Mouse (Mus musculus): ENCODE data around the gene Myl9. TPM values are rescaled to one million over a fixed set of nuclear protein-coding genes. Genes with fewer than 3 reads are reported as not detected.

Myl9 gene
- polyA plus RNA-seq, 1 experiment = 35.0 TPM

- Histone ChIP-seq H3K27ac (replicated peaks; ENCODE audit: low read depth, low read length) (peak overlapping the region; percentile 71), H3K4me3 (ENCODE audit: insufficient read depth, low read depth, low read length) (peak overlapping the region; percentile 50), H3K4me1 (ENCODE audit: control insufficient read depth, insufficient read depth, insufficient read length, low read length) (0 out of 2 replicates have a peak, but pooled peaks cover 4% of the 10 kb centered on the region)
These were observed 525 bp downstream of the Myl9 start for GRCm38 (mm10) chr2:156775455-156776435.

- 0 out of 2 replicates have a peak, but pooled peaks cover 4% of the 10 kb centered on the region for H3K4me1 ChIP-seq (ENCODE audit: control insufficient read depth, insufficient read depth, insufficient read length, low read length)
- 0 out of 2 replicates have a peak overlapping the region, but pooled peaks have one; percentile 21 for H3K4me3 ChIP-seq (ENCODE audit: insufficient read depth, low read depth, low read length)
- H3K27ac ChIP-seq (replicated peaks; ENCODE audit: low read depth, low read length) = no peak overlapping the region; the same call in 1 of the 2 replicates
These were observed 1.7 kb downstream of the Myl9 start for GRCm38 (mm10) chr2:156776907-156777306.

- Histone ChIP-seq H3K4me3 (ENCODE audit: insufficient read depth, low read depth, low read length) (peak overlapping the region; percentile 21; the same call in 1 of the 2 replicates), H3K4me1 (ENCODE audit: control insufficient read depth, insufficient read depth, insufficient read length, low read length) (0 out of 2 replicates have a peak, but pooled peaks cover 4% of the 10 kb centered on the region), H3K27ac (replicated peaks; ENCODE audit: low read depth, low read length) (no peak overlapping the region)
These were observed 2.2 kb downstream of the Myl9 start for GRCm38 (mm10) chr2:156777326-156778004.

GRCm38 (mm10) chr2:156778571-156778970, 3.4 kb downstream of the Myl9 start:
- no peak overlapping the region for H3K27ac ChIP-seq (replicated peaks; ENCODE audit: low read depth, low read length)
- H3K4me3 ChIP-seq (ENCODE audit: insufficient read depth, low read depth, low read length) = no peak overlapping the region
- 0 out of 2 replicates have a peak, but pooled peaks cover 4% of the 10 kb centered on the region for H3K4me1 ChIP-seq (ENCODE audit: control insufficient read depth, insufficient read depth, insufficient read length, low read length)

GRCm38 (mm10) chr2:156779036-156779435, 3.8 kb downstream of the Myl9 start:
- 0 out of 2 replicates have a peak, but pooled peaks cover 4% of the 10 kb centered on the region for H3K4me1 ChIP-seq (ENCODE audit: control insufficient read depth, insufficient read depth, insufficient read length, low read length)
- H3K27ac ChIP-seq (replicated peaks; ENCODE audit: low read depth, low read length) = no peak overlapping the region
- no peak overlapping the region for H3K4me3 ChIP-seq (ENCODE audit: insufficient read depth, low read depth, low read length)

GRCm38 (mm10) chr2:156779488-156779887, 4.3 kb downstream of the Myl9 start:
- Histone ChIP-seq H3K27ac (replicated peaks; ENCODE audit: low read depth, low read length) (no peak overlapping the region), H3K4me1 (ENCODE audit: control insufficient read depth, insufficient read depth, insufficient read length, low read length) (0 out of 2 replicates have a peak, but pooled peaks cover 2% of the 10 kb centered on the region), H3K4me3 (ENCODE audit: insufficient read depth, low read depth, low read length) (no peak overlapping the region)

GRCm38 (mm10) chr2:156780129-156780528, 4.9 kb downstream of the Myl9 start:
- H3K4me1 ChIP-seq (ENCODE audit: control insufficient read depth, insufficient read depth, insufficient read length, low read length) = no peaks in the 10 kb centered on the region
- H3K4me3 ChIP-seq (ENCODE audit: insufficient read depth, low read depth, low read length) = no peak overlapping the region
- no peak overlapping the region for H3K27ac ChIP-seq (replicated peaks; ENCODE audit: low read depth, low read length)

- no peaks in the 10 kb centered on the region for H3K4me1 ChIP-seq (ENCODE audit: control insufficient read depth, insufficient read depth, insufficient read length, low read length)
- no peak overlapping the region for H3K27ac ChIP-seq (replicated peaks; ENCODE audit: low read depth, low read length)
- H3K4me3 ChIP-seq (ENCODE audit: insufficient read depth, low read depth, low read length) = no peak overlapping the region
These were observed 5.5 kb downstream of the Myl9 start for GRCm38 (mm10) chr2:156780752-156781151.

GRCm38 (mm10) chr2:156781281-156781680, 6.1 kb downstream of the Myl9 start:
- no peaks in the 10 kb centered on the region for H3K4me1 ChIP-seq (ENCODE audit: control insufficient read depth, insufficient read depth, insufficient read length, low read length)
- H3K4me3 ChIP-seq (ENCODE audit: insufficient read depth, low read depth, low read length) = no peak overlapping the region
- no peak overlapping the region for H3K27ac ChIP-seq (replicated peaks; ENCODE audit: low read depth, low read length)

GRCm38 (mm10) chr2:156781836-156782480, 6.7 kb downstream of the Myl9 start:
- no peaks in the 10 kb centered on the region for H3K4me1 ChIP-seq (ENCODE audit: control insufficient read depth, insufficient read depth, insufficient read length, low read length)

GRCm38 (mm10) chr2:156782481-156783348, 7.5 kb downstream of the Myl9 start:
- H3K27ac ChIP-seq (replicated peaks; ENCODE audit: low read depth, low read length) = no peak overlapping the region
- no peaks in the 10 kb centered on the region for H3K4me1 ChIP-seq (ENCODE audit: control insufficient read depth, insufficient read depth, insufficient read length, low read length)
- no peak overlapping the region for H3K4me3 ChIP-seq (ENCODE audit: insufficient read depth, low read depth, low read length)

More at GRCm38 (mm10) chr2:156781836-156782480, 6.7 kb downstream of the Myl9 start:
- H3K27ac ChIP-seq (replicated peaks; ENCODE audit: low read depth, low read length) = no peak overlapping the region
- H3K4me3 ChIP-seq (ENCODE audit: insufficient read depth, low read depth, low read length) = no peak overlapping the region

- Histone ChIP-seq H3K27ac (replicated peaks; ENCODE audit: low read depth, low read length) (no peak overlapping the region), H3K4me3 (ENCODE audit: insufficient read depth, low read depth, low read length) (no peak overlapping the region), H3K4me1 (ENCODE audit: control insufficient read depth, insufficient read depth, insufficient read length, low read length) (no peaks in the 10 kb centered on the region)
These were observed 8.1 kb downstream of the Myl9 start for GRCm38 (mm10) chr2:156783349-156783728.

- Histone ChIP-seq H3K4me3 (ENCODE audit: insufficient read depth, low read depth, low read length) (no peak overlapping the region), H3K4me1 (ENCODE audit: control insufficient read depth, insufficient read depth, insufficient read length, low read length) (0 out of 2 replicates have a peak, but pooled peaks cover 2% of the 10 kb centered on the region), H3K27ac (replicated peaks; ENCODE audit: low read depth, low read length) (no peak overlapping the region)
These were observed 8.9 kb downstream of the Myl9 start for GRCm38 (mm10) chr2:156784016-156784585.

- Histone ChIP-seq H3K4me3 (ENCODE audit: insufficient read depth, low read depth, low read length) (no peak overlapping the region), H3K27ac (replicated peaks; ENCODE audit: low read depth, low read length) (no peak overlapping the region), H3K4me1 (ENCODE audit: control insufficient read depth, insufficient read depth, insufficient read length, low read length) (0 out of 2 replicates have a peak, but pooled peaks cover 2% of the 10 kb centered on the region)
These were observed 9.7 kb downstream of the Myl9 start for GRCm38 (mm10) chr2:156784891-156785290.

Measured in brown adipose tissue, adult 24 weeks (tissue).